Mouse (Mus musculus) adrenal gland, postnatal 25 days (tissue): Measurements from ENCODE around the gene Upf3b. TPM values are rescaled to one million over a fixed set of nuclear protein-coding genes. Genes with fewer than 3 reads are reported as not detected.
"Not testable (repeated sequence)": the region's sequence is repeated elsewhere in the genome, so short reads cannot be mapped to it uniquely, and the experiment has no call there.

ENCODE experiments used
- DNase-seq: peaks from one replicate; pipeline ENCODE4 v3.0.0; 2021; ENCODE audit warnings: mixed read lengths
- total RNA-seq: library from RNA; stranded (reverse); gene quantifications from 2 replicates; pipeline ENCODE4 v1.2.3, GENCODE M21; 2021

The Upf3b gene
- total RNA-seq, 1 experiment from 2014 or later, result 18.1 TPM

GRCm38 (mm10) chrX:37080345-37080744 is 29.8 kb downstream of the Upf3b start:
- not testable (repeated sequence) for DNase-seq

GRCm38 (mm10) chrX:37076651-37077050 is 33.5 kb downstream of the Upf3b start:
- DNase-seq, result no peak

GRCm38 (mm10) chrX:37074262-37074892 is 35.7 kb downstream of the Upf3b start:
- DNase-seq, result peak; percentile 47

DNA sequence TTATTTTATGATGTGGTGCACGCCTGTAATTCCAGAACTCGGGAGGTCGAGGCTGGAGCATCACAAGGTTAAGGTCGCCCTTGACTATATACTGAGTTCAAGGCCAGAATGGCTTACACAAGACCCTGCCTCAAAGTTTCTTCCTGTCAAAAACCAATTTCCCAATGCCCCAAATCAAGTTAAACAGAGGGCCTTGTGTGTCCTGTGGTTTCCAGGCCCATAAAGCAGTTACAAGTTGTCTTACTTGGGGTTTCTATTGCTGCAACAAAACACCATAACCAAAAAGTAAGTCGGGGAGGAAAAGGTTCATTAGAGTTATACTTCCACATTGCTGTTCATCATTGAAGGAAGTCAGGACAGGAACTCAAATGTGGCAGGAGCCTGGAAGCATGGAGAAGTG is 41.4 kb downstream of the Upf3b start:
- DNase-seq, result no peak

DNA sequence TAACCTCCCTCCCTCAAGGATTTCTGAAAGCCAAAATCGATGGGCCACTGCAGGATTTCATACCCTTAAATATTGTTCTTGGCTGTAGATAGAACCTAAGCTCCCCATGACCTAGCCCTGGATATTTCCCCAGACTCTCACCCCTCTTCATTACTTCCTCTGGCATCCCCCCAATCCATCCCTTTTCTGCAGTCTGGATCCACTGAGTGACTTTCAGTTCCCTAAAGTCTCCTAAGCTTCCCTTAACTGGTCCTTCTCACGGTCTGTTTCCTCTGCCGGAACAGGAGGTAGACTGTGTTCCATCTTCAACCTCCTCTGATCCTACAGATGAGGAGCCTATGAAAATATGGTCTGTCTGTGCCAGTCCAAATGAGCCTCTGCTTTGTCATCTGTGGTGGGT is 42.8 kb downstream of the Upf3b start:
- no peak for DNase-seq

DNA sequence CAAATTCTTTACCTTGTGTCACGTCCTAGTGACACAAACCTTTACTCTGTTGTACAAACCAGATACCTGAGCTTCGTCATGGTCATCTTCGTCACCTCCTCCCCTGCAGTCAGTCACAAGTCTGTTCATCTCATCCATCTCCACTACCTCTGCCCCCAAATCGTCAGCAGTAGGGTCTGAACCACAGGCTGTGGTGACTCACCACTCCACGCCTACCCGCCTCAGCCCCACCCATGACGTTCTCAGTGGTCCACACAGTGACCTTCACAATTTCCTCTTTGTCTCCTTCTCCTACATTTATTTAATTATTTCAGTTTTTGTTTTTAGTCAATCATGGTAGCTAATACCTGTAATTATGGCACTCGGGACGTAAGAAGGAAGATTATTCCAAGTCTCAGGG is 46.2 kb downstream of the Upf3b start:
- no peak for DNase-seq

DNA sequence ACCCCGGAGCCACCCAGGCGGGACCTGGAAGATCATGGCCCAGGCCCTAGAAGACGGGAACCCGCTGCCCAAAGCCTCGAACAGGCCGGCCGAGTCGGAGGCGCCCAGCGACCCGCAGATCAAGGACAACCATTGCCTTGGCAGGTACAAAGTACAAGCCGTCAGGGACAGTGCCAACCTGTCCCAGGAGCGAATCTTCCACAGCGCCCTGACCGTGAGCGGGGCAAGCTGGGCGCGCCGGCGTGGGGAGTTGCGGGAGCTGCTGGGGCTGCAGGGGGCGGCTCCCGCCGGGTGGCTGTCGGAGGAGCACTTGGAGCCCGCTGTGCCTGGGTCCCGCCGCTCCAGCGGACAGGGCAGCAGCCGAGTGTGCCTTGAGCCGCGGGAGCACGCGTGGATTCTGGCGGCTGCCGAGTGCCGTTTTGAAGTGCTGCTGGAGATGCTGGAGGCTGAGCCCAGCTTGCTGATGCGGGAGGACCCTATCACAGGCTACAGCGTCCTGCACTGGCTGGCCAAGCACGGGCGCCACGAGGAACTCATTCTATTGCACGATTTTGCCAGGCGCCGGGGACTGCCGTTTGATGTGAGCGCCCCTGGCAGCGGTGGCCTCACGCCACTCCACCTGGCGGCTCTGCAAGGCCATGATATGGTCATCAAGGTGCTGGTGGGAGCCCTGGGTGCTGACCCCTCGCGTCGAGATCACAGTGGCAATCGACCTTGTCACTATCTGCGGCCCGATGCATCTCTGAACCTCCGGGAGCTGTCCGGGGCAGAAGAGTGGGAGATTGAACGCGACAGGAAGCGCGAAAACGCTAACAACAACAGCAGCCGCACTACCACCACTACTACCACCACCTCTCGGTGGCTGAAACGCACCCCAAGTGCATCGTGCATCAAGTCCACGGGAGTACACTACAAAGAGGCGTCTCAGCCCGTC is 61.0 kb downstream of the Upf3b start:
- DNase-seq, result peak; percentile 24

- DNase-seq, result no peak
Observed at GRCm38 (mm10) chrX:37048066-37048889, 61.8 kb downstream of the Upf3b start, which contains the start of gene Sowahd. Gene Sowahd (plus strand): TSS chrX:37048845.

DNA sequence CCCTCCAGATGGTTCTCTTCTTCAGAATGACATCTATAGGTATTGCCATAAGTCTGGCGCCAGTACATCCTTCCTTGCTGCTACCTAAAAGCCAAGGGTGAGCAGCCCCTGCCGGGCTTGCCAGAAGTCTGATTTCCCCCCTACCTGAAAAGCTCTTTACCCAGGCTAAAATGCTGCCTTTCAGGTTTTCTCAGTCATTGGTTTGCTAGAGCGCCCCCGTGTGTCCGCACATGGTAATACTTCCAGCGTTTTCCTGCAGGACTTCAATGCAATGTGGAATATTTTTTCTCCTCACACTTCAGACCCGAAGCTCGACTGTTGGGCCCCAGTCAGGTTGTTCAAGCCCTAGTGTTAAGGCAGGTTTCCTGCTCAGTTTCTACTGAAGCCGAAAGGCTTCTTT is 67.4 kb downstream of the Upf3b start:
- peak; percentile 60 for DNase-seq

Other genes with a start within 250 kb of the Upf3b start
- 57.2 and 72.4 TPM in 2 replicates for gene Ube2a, start 236.4 kb downstream of the Upf3b start, total RNA-seq
- 44.0 and 51.7 TPM in 2 replicates for gene C330007P06Rik, start 236.2 kb downstream of the Upf3b start, total RNA-seq
- gene Nkrf, start 207.4 kb downstream of the Upf3b start, total RNA-seq, result 10.0 and 10.1 TPM in 2 replicates
- 15.7 and 23.0 TPM in 2 replicates for gene Sept6, start 118.5 kb downstream of the Upf3b start, total RNA-seq
- not detected in 2 replicates for gene Sowahd, start 61.5 kb downstream of the Upf3b start, total RNA-seq
- 532 and 613 TPM in 2 replicates for gene Rpl39, start 24.9 kb downstream of the Upf3b start, total RNA-seq
- gene Nkap, start 16.5 kb upstream of the Upf3b start, total RNA-seq, result 17.5 and 19.4 TPM in 2 replicates
- not detected in 2 replicates for gene Akap14, start 58.5 kb upstream of the Upf3b start, total RNA-seq
- 378 and 382 TPM in 2 replicates for gene Ndufa1, start 80.8 kb upstream of the Upf3b start, total RNA-seq
- 4.9 and 5.2 TPM in 2 replicates for gene Rnf113a1, start 80.9 kb upstream of the Upf3b start, total RNA-seq
- not detected in 2 replicates for gene Gm9, start 100.7 kb upstream of the Upf3b start, total RNA-seq
- gene Rhox1, start 111.9 kb upstream of the Upf3b start, total RNA-seq, result not detected in 2 replicates
- not detected in 2 replicates for gene Rhox2a, start 134.7 kb upstream of the Upf3b start, total RNA-seq
- not detected in 2 replicates for gene Rhox3a, start 139.6 kb upstream of the Upf3b start, total RNA-seq
- gene Rhox4a, start 155.0 kb upstream of the Upf3b start, total RNA-seq, result not detected in 2 replicates